Mouse (Mus musculus): ENCODE data around the gene Capn11. TPM values are rescaled to one million over a fixed set of nuclear protein-coding genes. Genes with fewer than 3 reads are reported as not detected.

The Capn11 gene
- polyA plus RNA-seq, 1 experiment from 2014 or later, result 0.12 TPM

GRCm38 (mm10) chr17:45591701-45592605 lies 67.2 kb downstream of the Capn11 start:
- peak; percentile 1; the same call in 1 of the 2 replicates for ATAC-seq (ENCODE audit: insufficient number of reproducible peaks, insufficient read depth, low FRiP score, low read depth)
- Histone ChIP-seq H3K27ac (replicated peaks in 1 of 2; ENCODE audit: control insufficient read depth in 1 of 2, insufficient read depth in 1 of 2, low read depth in 2 of 2, low read length in 2 of 2) (peak overlapping the region; percentile 47 to 74), H3K4me3 (ENCODE audit: control insufficient read depth in 1 of 2, insufficient read depth in 1 of 2, low read depth in 1 of 2, low read length in 2 of 2) (peak overlapping the region; percentile 12 to 19; a peak in 3 of 4 replicates), H3K9me3 (ENCODE audit: control insufficient read depth, low read length) (no peaks in the 10 kb centered on the region), H3K4me1 (ENCODE audit: control insufficient read depth in 2 of 2, insufficient read depth in 2 of 2, low read length in 2 of 2) (peaks cover 43 to 51% of the 10 kb centered on the region in 2 experiments), H3K36me3 (ENCODE audit: control insufficient read depth, insufficient read depth, low read length) (peaks cover 32% of the 10 kb centered on the region), H3K27me3 (ENCODE audit: control insufficient read depth, insufficient read depth, low read length) (no peaks in the 10 kb centered on the region), H3K4me2 (ENCODE audit: low read length) (peak overlapping the region; percentile 99), H3K9ac (ENCODE audit: low read length) (peak overlapping the region; percentile 55)
- WGBS, result 37% methylated on average over 16 of the region's 16 CpGs

- Histone ChIP-seq H3K9me3 (ENCODE audit: control insufficient read depth, low read length) (no peaks in the 10 kb centered on the region), H3K27ac (replicated peaks in 1 of 2; ENCODE audit: control insufficient read depth in 1 of 2, insufficient read depth in 1 of 2, low read depth in 2 of 2, low read length in 2 of 2) (no peak overlapping the region), H3K4me2 (ENCODE audit: low read length) (no peak overlapping the region), H3K36me3 (ENCODE audit: control insufficient read depth, insufficient read depth, low read length) (peaks cover 42% of the 10 kb centered on the region), H3K4me3 (ENCODE audit: control insufficient read depth in 1 of 2, insufficient read depth in 1 of 2, low read depth in 1 of 2, low read length in 2 of 2) (no peak overlapping the region), H3K27me3 (ENCODE audit: control insufficient read depth, insufficient read depth, low read length) (no peaks in the 10 kb centered on the region), H3K9ac (ENCODE audit: low read length) (no peak overlapping the region), H3K4me1 (ENCODE audit: control insufficient read depth in 2 of 2, insufficient read depth in 2 of 2, low read length in 2 of 2) (peaks cover 41 to 45% of the 10 kb centered on the region in 2 experiments)
- WGBS, result 78% methylated on average over 6 of the region's 6 CpGs
- no peak for ATAC-seq (ENCODE audit: insufficient number of reproducible peaks, insufficient read depth, low FRiP score, low read depth)
Observed at GRCm38 (mm10) chr17:45590410-45590809, 68.7 kb downstream of the Capn11 start.

GRCm38 (mm10) chr17:45589844-45590243 lies 69.3 kb downstream of the Capn11 start:
- Histone ChIP-seq H3K9ac (ENCODE audit: low read length) (no peak overlapping the region), H3K4me1 (ENCODE audit: control insufficient read depth in 2 of 2, insufficient read depth in 2 of 2, low read length in 2 of 2) (peaks cover 43% of the 10 kb centered on the region in 2 experiments), H3K4me3 (ENCODE audit: control insufficient read depth in 1 of 2, insufficient read depth in 1 of 2, low read depth in 1 of 2, low read length in 2 of 2) (no peak overlapping the region), H3K36me3 (ENCODE audit: control insufficient read depth, insufficient read depth, low read length) (peaks cover 42% of the 10 kb centered on the region), H3K27me3 (ENCODE audit: control insufficient read depth, insufficient read depth, low read length) (no peaks in the 10 kb centered on the region), H3K27ac (replicated peaks in 1 of 2; ENCODE audit: control insufficient read depth in 1 of 2, insufficient read depth in 1 of 2, low read depth in 2 of 2, low read length in 2 of 2) (no peak overlapping the region), H3K4me2 (ENCODE audit: low read length) (no peak overlapping the region), H3K9me3 (ENCODE audit: control insufficient read depth, low read length) (no peaks in the 10 kb centered on the region)
- no peak for ATAC-seq (ENCODE audit: insufficient number of reproducible peaks, insufficient read depth, low FRiP score, low read depth)
- WGBS, result 88% methylated on average over 8 of the region's 8 CpGs

GRCm38 (mm10) chr17:45589236-45589635 lies 69.9 kb downstream of the Capn11 start:
- H3K4me1 ChIP-seq (ENCODE audit: control insufficient read depth in 2 of 2, insufficient read depth in 2 of 2, low read length in 2 of 2), result peaks cover 43 to 44% of the 10 kb centered on the region in 2 experiments
- peaks cover 42% of the 10 kb centered on the region for H3K36me3 ChIP-seq (ENCODE audit: control insufficient read depth, insufficient read depth, low read length)
- ATAC-seq (ENCODE audit: insufficient number of reproducible peaks, insufficient read depth, low FRiP score, low read depth), result no peak
- no peak overlapping the region for H3K4me3 ChIP-seq (ENCODE audit: control insufficient read depth in 1 of 2, insufficient read depth in 1 of 2, low read depth in 1 of 2, low read length in 2 of 2)
- 95% methylated on average over 7 of the region's 7 CpGs for WGBS
- no peak overlapping the region for H3K4me2 ChIP-seq (ENCODE audit: low read length)
- no peaks in the 10 kb centered on the region for H3K9me3 ChIP-seq (ENCODE audit: control insufficient read depth, low read length)
- no peak overlapping the region for H3K27ac ChIP-seq (replicated peaks in 1 of 2; ENCODE audit: control insufficient read depth in 1 of 2, insufficient read depth in 1 of 2, low read depth in 2 of 2, low read length in 2 of 2)
- H3K9ac ChIP-seq (ENCODE audit: low read length), result no peak overlapping the region
- H3K27me3 ChIP-seq (ENCODE audit: control insufficient read depth, insufficient read depth, low read length), result no peaks in the 10 kb centered on the region

- Histone ChIP-seq H3K4me2 (ENCODE audit: low read length) (no peak overlapping the region), H3K4me1 (ENCODE audit: control insufficient read depth in 2 of 2, insufficient read depth in 2 of 2, low read length in 2 of 2) (peaks cover 39 to 44% of the 10 kb centered on the region in 2 experiments), H3K27ac (replicated peaks in 1 of 2; ENCODE audit: control insufficient read depth in 1 of 2, insufficient read depth in 1 of 2, low read depth in 2 of 2, low read length in 2 of 2) (no peak overlapping the region), H3K36me3 (ENCODE audit: control insufficient read depth, insufficient read depth, low read length) (peaks cover 42% of the 10 kb centered on the region), H3K9me3 (ENCODE audit: control insufficient read depth, low read length) (no peaks in the 10 kb centered on the region), H3K4me3 (ENCODE audit: control insufficient read depth in 1 of 2, insufficient read depth in 1 of 2, low read depth in 1 of 2, low read length in 2 of 2) (no peak overlapping the region), H3K9ac (ENCODE audit: low read length) (no peak overlapping the region), H3K27me3 (ENCODE audit: control insufficient read depth, insufficient read depth, low read length) (no peaks in the 10 kb centered on the region)
- no peak for ATAC-seq (ENCODE audit: insufficient number of reproducible peaks, insufficient read depth, low FRiP score, low read depth)
- 87% methylated on average over 7 of the region's 7 CpGs for WGBS
Observed at GRCm38 (mm10) chr17:45588370-45588769, 70.8 kb downstream of the Capn11 start.

GRCm38 (mm10) chr17:45586449-45586837 lies 72.7 kb downstream of the Capn11 start:
- no peak overlapping the region for H3K4me3 ChIP-seq (ENCODE audit: control insufficient read depth in 1 of 2, insufficient read depth in 1 of 2, low read depth in 1 of 2, low read length in 2 of 2)
- no peaks in the 10 kb centered on the region for H3K9me3 ChIP-seq (ENCODE audit: control insufficient read depth, low read length)
- WGBS, result 94% methylated on average over 3 of the region's 3 CpGs
- no peaks in the 10 kb centered on the region for H3K27me3 ChIP-seq (ENCODE audit: control insufficient read depth, insufficient read depth, low read length)
- no peak overlapping the region for H3K4me2 ChIP-seq (ENCODE audit: low read length)
- peaks cover 42% of the 10 kb centered on the region for H3K36me3 ChIP-seq (ENCODE audit: control insufficient read depth, insufficient read depth, low read length)
- H3K4me1 ChIP-seq (ENCODE audit: control insufficient read depth in 2 of 2, insufficient read depth in 2 of 2, low read length in 2 of 2), result peaks cover 24 to 34% of the 10 kb centered on the region in 2 experiments
- no peak overlapping the region for H3K9ac ChIP-seq (ENCODE audit: low read length)
- peak overlapping the region in 1 of 2 experiments; percentile 90; a peak in 1 of 4 replicates for H3K27ac ChIP-seq (replicated peaks in 1 of 2; ENCODE audit: control insufficient read depth in 1 of 2, insufficient read depth in 1 of 2, low read depth in 2 of 2, low read length in 2 of 2)
- no peak for ATAC-seq (ENCODE audit: insufficient number of reproducible peaks, insufficient read depth, low FRiP score, low read depth)

GRCm38 (mm10) chr17:45585725-45586448 lies 73.2 kb downstream of the Capn11 start:
- Histone ChIP-seq H3K9me3 (ENCODE audit: control insufficient read depth, low read length) (no peaks in the 10 kb centered on the region), H3K4me3 (ENCODE audit: control insufficient read depth in 1 of 2, insufficient read depth in 1 of 2, low read depth in 1 of 2, low read length in 2 of 2) (no peak overlapping the region), H3K27me3 (ENCODE audit: control insufficient read depth, insufficient read depth, low read length) (no peaks in the 10 kb centered on the region), H3K9ac (ENCODE audit: low read length) (peak overlapping the region; percentile 32; the same call in 1 of the 2 replicates), H3K27ac (replicated peaks in 1 of 2; ENCODE audit: control insufficient read depth in 1 of 2, insufficient read depth in 1 of 2, low read depth in 2 of 2, low read length in 2 of 2) (peak overlapping the region; percentile 90 to 97), H3K4me1 (ENCODE audit: control insufficient read depth in 2 of 2, insufficient read depth in 2 of 2, low read length in 2 of 2) (peaks cover 22 to 39% of the 10 kb centered on the region in 2 experiments), H3K4me2 (ENCODE audit: low read length) (no peak overlapping the region; the same call in 1 of the 2 replicates), H3K36me3 (ENCODE audit: control insufficient read depth, insufficient read depth, low read length) (peaks cover 42% of the 10 kb centered on the region)
- 63% methylated on average over 23 of the region's 23 CpGs for WGBS
- ATAC-seq (ENCODE audit: insufficient number of reproducible peaks, insufficient read depth, low FRiP score, low read depth), result no peak

Data from heart, embryonic 14.5 days (tissue).